Mouse (Mus musculus) G1E (cell line): ENCODE measurements around the gene Brf1. TPM values are rescaled to one million over a fixed set of nuclear protein-coding genes. Genes with fewer than 3 reads are reported as not detected.

Source experiments
- ATAC-seq: 2 replicates; pipeline ENCODE4 v1.8.0; 2016; ENCODE audit warnings: mild to moderate bottlenecking; ENCODE audit not compliant: insufficient number of reproducible peaks, poor library complexity, low FRiP score, severe bottlenecking; ENCODE audit errors: extremely low read depth
- DNase-seq: peaks from one replicate; pipeline ENCODE4 v3.0.0; 2012; ENCODE audit warnings: low spot score
- H3K27me3 ChIP-seq: 2 replicates; pipeline ENCODE4 v1.6.1; 2012; ENCODE audit warnings: mild to moderate bottlenecking, low read length, inconsistent platforms; ENCODE audit not compliant: insufficient read depth
- H3K36me3 ChIP-seq: replicated peaks from 2 replicates; pipeline ENCODE3; 2012; ENCODE audit warnings: mild to moderate bottlenecking, inconsistent platforms
- H3K4me1 ChIP-seq: 2 replicates; pipeline ENCODE4 v1.6.1; 2012; ENCODE audit warnings: low read depth, low read length, inconsistent platforms, mixed read lengths; ENCODE audit not compliant: insufficient read depth
- H3K4me3 ChIP-seq: 2 replicates; pipeline ENCODE4 v1.5.1; 2012; ENCODE audit warnings: low read depth, mild to moderate bottlenecking, inconsistent platforms, low read length, moderate library complexity, mixed read lengths
- H3K9me3 ChIP-seq: replicated peaks from 2 replicates; pipeline ENCODE4 v1.6.1; 2012; ENCODE audit warnings: inconsistent platforms
- CTCF ChIP-seq: IDR thresholded peaks from 2 replicates; pipeline ENCODE4 v1.5.1; 2012; ENCODE audit warnings: low read depth, low read length, inconsistent platforms, mixed read lengths
- GATA1 ChIP-seq: IDR thresholded peaks from 2 replicates; pipeline ENCODE4 v1.6.1; 2012; ENCODE audit warnings: borderline replicate concordance, low read length, inconsistent platforms, mixed read lengths
- GATA2 ChIP-seq: IDR thresholded peaks from 2 replicates; pipeline ENCODE4 v1.6.1; 2012; ENCODE audit warnings: low read depth, low read length, inconsistent platforms, borderline replicate concordance
- POLR2AphosphoS5 ChIP-seq: IDR thresholded peaks from 2 replicates; pipeline ENCODE4 v1.6.1; 2012; ENCODE audit warnings: low read depth, low read length, inconsistent platforms; ENCODE audit not compliant: insufficient replicate concordance
- TAL1 ChIP-seq: conservative IDR thresholded peaks from 2 replicates; pipeline ENCODE4 v1.6.1; 2012; ENCODE audit warnings: low read depth, low read length, inconsistent platforms, mixed read lengths
- polyA plus RNA-seq: library from polyadenylated mRNA; stranded (reverse); fragments of >175 nt; gene quantifications from 2 replicates; pipeline ENCODE4 v1.2.3, GENCODE M21; 2012
- total RNA-seq, 2 experiments: library from RNA; stranded (forward) in 1 of 2; stranded (reverse) in 1 of 2; fragments of 200-1000 nt in 1 of 2; fragments of >200 nt in 1 of 2; fragmentation: Nextera tagmentation in 1 of 2; gene quantifications; 2 replicates each; pipeline ENCODE4 v1.2.3; 2014 to 2017

The Brf1 gene
- total and polyA plus RNA-seq, 3 experiments: 46.8 to 95.9 (median 77.1) TPM

GRCm38 (mm10) chr12:112927265-112927664, 73.2 kb downstream of the Brf1 start:
- Histone ChIP-seq H3K4me1 (no peaks in the 10 kb centered on the region), H3K9me3 (peaks cover 21% of the 10 kb centered on the region), H3K4me3 (no peak overlapping the region), H3K36me3 (no peaks in the 10 kb centered on the region), H3K27me3 (peaks cover 38% of the 10 kb centered on the region)
- DNase-seq (no peak), ATAC-seq (no peak)
- TF ChIP-seq CTCF (no peak), GATA1 (no peak), POLR2AphosphoS5 (no peak), GATA2 (no peak), TAL1 (no peak)

- TF ChIP-seq GATA1 (no peak), TAL1 (no peak)
- ATAC-seq (no peak), DNase-seq (no peak)
- no peaks in the 10 kb centered on the region for H3K4me1 ChIP-seq
- H3K9me3 ChIP-seq: peaks cover 21% of the 10 kb centered on the region
- peaks cover 32% of the 10 kb centered on the region for H3K27me3 ChIP-seq
- no peaks in the 10 kb centered on the region for H3K36me3 ChIP-seq
- H3K4me3 ChIP-seq: no peak overlapping the region
These were observed 74.6 kb downstream of the Brf1 start for GRCm38 (mm10) chr12:112925950-112926349.

- no peak for ATAC-seq
These were observed 78.0 kb downstream of the Brf1 start for GRCm38 (mm10) chr12:112922541-112922940.

GRCm38 (mm10) chr12:112921518-112921917, 79.0 kb downstream of the Brf1 start:
- Histone ChIP-seq H3K9me3 (no peaks in the 10 kb centered on the region), H3K36me3 (no peaks in the 10 kb centered on the region), H3K4me1 (no peaks in the 10 kb centered on the region; the same call in 1 of the 2 replicates), H3K27me3 (peaks cover 21% of the 10 kb centered on the region; the same call in 1 of the 2 replicates), H3K4me3 (no peak overlapping the region)
- ATAC-seq (no peak), DNase-seq (no peak)
- no peak for TF ChIP-seq GATA2
- no peak for TF ChIP-seq TAL1
- no peak for TF ChIP-seq POLR2AphosphoS5
- TF ChIP-seq GATA1: no peak
- TF ChIP-seq CTCF: no peak

More at GRCm38 (mm10) chr12:112922541-112922940, 78.0 kb downstream of the Brf1 start:
- H3K36me3 ChIP-seq: no peaks in the 10 kb centered on the region
- no peak overlapping the region for H3K4me3 ChIP-seq
- no peak for TF ChIP-seq CTCF
- TF ChIP-seq GATA2: no peak
- TF ChIP-seq POLR2AphosphoS5: no peak
- TF ChIP-seq TAL1: no peak; the same call in 1 of the 2 replicates
- no peak for TF ChIP-seq GATA1
- DNase-seq: no peak
- peaks cover 22% of the 10 kb centered on the region; the same call in 1 of the 2 replicates for H3K27me3 ChIP-seq
- no peaks in the 10 kb centered on the region for H3K9me3 ChIP-seq
- no peaks in the 10 kb centered on the region; the same call in 1 of the 2 replicates for H3K4me1 ChIP-seq

GRCm38 (mm10) chr12:112917906-112918305, 82.6 kb downstream of the Brf1 start:
- Histone ChIP-seq H3K4me3 (no peak overlapping the region), H3K36me3 (no peaks in the 10 kb centered on the region), H3K4me1 (no peaks in the 10 kb centered on the region; the same call in 1 of the 2 replicates), H3K27me3 (peaks cover 14% of the 10 kb centered on the region; the same call in 1 of the 2 replicates), H3K9me3 (no peaks in the 10 kb centered on the region)
- ATAC-seq (no peak), DNase-seq (no peak)
- TF ChIP-seq CTCF (no peak), GATA1 (no peak), GATA2 (no peak), TAL1 (no peak), POLR2AphosphoS5 (no peak)

- ATAC-seq (no peak), DNase-seq (no peak)
- Histone ChIP-seq H3K4me3 (no peak overlapping the region), H3K9me3 (no peaks in the 10 kb centered on the region), H3K36me3 (no peaks in the 10 kb centered on the region), H3K27me3 (peaks cover 11% of the 10 kb centered on the region; the same call in 1 of the 2 replicates), H3K4me1 (no peaks in the 10 kb centered on the region; the same call in 1 of the 2 replicates)
- TF ChIP-seq GATA2: no peak
These were observed 83.0 kb downstream of the Brf1 start for GRCm38 (mm10) chr12:112917486-112917885.
